8 mouse cellular contexts compared by ENCODE assay signal in the genomic region with DNA sequence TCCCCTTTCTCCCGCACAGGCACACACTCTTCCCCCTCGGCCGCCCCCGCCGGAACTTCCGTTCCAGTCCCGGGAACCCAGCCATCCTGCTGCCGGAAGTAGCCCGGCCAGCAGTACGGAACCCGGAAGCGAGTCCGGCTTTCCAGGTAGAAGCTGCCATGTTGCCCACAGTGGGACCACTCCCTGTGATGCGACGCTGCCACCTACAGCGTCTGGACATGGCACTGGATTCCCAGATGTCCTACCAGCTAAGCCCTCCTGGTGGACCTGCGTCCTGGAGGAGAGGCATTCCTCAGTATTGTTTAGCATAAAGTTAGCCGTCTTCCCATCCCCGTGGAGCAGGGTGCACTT. TPM values are rescaled to one million over a fixed set of nuclear protein-coding genes. Genes with fewer than 3 reads are reported as not detected.
A peak's percentile ranks its signal among the peaks of the same experiment; 100 is the strongest.
DNase-seq lines count a peak whose midpoint lies in the region; ATAC-seq and TF ChIP-seq lines count a peak whose summit lies in the region.

A gene (minus strand): TSS at position 71 of the 351 bp plus-strand sequence.

- H3K9me3 ChIP-seq in hindbrain, embryonic 15.5 days = no peaks in the 10 kb centered on the region

- peak within 1 kb of the TSS; percentile 65 for H3K4me3 ChIP-seq in hindbrain, embryonic 15.5 days
- H3K4me3 ChIP-seq in left cerebral cortex, adult 2 months = peak within 1 kb of the TSS; percentile 94
- peak within 1 kb of the TSS; percentile 80 for H3K4me3 ChIP-seq in macrophage (ENCODE audit: inconsistent target)

- 1% methylated on average over 18 of the region's 19 CpGs for WGBS in hindbrain, embryonic 15.5 days
- 4% methylated on average over 19 of the region's 19 CpGs for WGBS in macrophage (ENCODE audit: missing documents)

- peaks cover 27% of the 10 kb centered on the region for H3K79me2 ChIP-seq in macrophage (ENCODE audit: inconsistent target)

- peak within 1 kb of the TSS; percentile 96 for H3K4me2 ChIP-seq in hindbrain, embryonic 15.5 days

- H3K27me3 ChIP-seq in hindbrain, embryonic 15.5 days = no peaks in the 10 kb centered on the region

- ATAC-seq in hindbrain, embryonic 15.5 days (ENCODE audit: low FRiP score, low read depth) = peak; percentile 85; the same call in 1 of the 2 replicates

- intact Hi-C loops in left cerebral cortex, adult 2 months (cut with DNase I) = loop anchor here (1.0 to 5.0 kb wide), 2 partner anchors 9 to 80 kb away; a partner anchor contains a TSS

- peaks cover 60% of the 10 kb centered on the region for H3K36me3 ChIP-seq in hindbrain, embryonic 15.5 days
- H3K36me3 ChIP-seq in macrophage (ENCODE audit: inconsistent target) = peaks cover 17% of the 10 kb centered on the region

- TF ChIP-seq CTCF in left cerebral cortex, adult 2 months (IDR thresholded peaks at IDR 0.05) = no peak; the same call in 1 of the 2 replicates

- H3K4me1 ChIP-seq in hindbrain, embryonic 15.5 days (replicated peaks) = peaks cover 29% of the 10 kb centered on the region

- H3K27ac ChIP-seq in hindbrain, embryonic 15.5 days (replicated peaks) = peak within 1 kb of the TSS; percentile 76
- H3K27ac ChIP-seq in left cerebral cortex, adult 2 months = peak within 1 kb of the TSS; percentile 96
- peak within 1 kb of the TSS; percentile 59 for H3K27ac ChIP-seq in macrophage

- DNase-seq in R1 (ENCODE audit: low read depth, low spot score) = peak; percentile 79
- peak; percentile 87 to 90 for DNase-seq in cerebellum, postnatal 36 days
- DNase-seq in gastrocnemius, adult 18-20 months (ENCODE audit: low spot score) = peak; percentile 91
- peak; percentile 88 to 92 for DNase-seq in left cerebral cortex, adult 2 months (ENCODE audit: extremely low spot score in 1 of 2, low spot score in 2 of 2)
- DNase-seq in right cerebral cortex, adult 18-20 months = peak; percentile 94
- peak; percentile 72 for DNase-seq in urinary bladder, postnatal 10 days (ENCODE audit: low spot score)

- H3K9ac ChIP-seq in hindbrain, embryonic 15.5 days = peak within 1 kb of the TSS; percentile 73

RNA-seq across cellular contexts. Expression of the gene that starts here (rescaled TPM):
- total RNA-seq in gastrocnemius, adult 18-20 months (2021) = 10 to 100 TPM; 25.2 to 29.8 TPM
- 200 and 214 TPM in 2 replicates for polyA plus RNA-seq in hindbrain, embryonic 15.5 days (2015; fragmentation: Nextera tagmentation; extraction: Ambion mirVana)
- 10 to 100 TPM; 92.9 to 96.7 TPM for total RNA-seq in left cerebral cortex, adult 2 months (2021)
- total RNA-seq in macrophage (2018; cell fraction: chromatin; rRNA removed) = 10 to 100 TPM; 22.2 to 96.4 (median 45.7) TPM
- total RNA-seq in macrophage (2018; cell fraction: cytosol; rRNA removed) = 10 to 100 TPM; 47.7 to 84.9 (median 68.4) TPM
- 10 to 100 TPM; 27.6 to 71.9 (median 44.6) TPM for total RNA-seq in macrophage (2018; cell fraction: nucleus; rRNA removed)
- 41.4 to 77.2 TPM (median 65.0 TPM) in 3 replicates for polyA plus RNA-seq in macrophage (2018)

Comparison
In these comparisons a context has a peak if more than half of its experiments do, and no peak if none do; other contexts are left out.
1. Peak in every context shown above with its lines: DNase-seq, ATAC-seq, H3K4me3 ChIP-seq and H3K27ac ChIP-seq.